Mouse (Mus musculus): ENCODE data around the gene Elk4.

DNA sequence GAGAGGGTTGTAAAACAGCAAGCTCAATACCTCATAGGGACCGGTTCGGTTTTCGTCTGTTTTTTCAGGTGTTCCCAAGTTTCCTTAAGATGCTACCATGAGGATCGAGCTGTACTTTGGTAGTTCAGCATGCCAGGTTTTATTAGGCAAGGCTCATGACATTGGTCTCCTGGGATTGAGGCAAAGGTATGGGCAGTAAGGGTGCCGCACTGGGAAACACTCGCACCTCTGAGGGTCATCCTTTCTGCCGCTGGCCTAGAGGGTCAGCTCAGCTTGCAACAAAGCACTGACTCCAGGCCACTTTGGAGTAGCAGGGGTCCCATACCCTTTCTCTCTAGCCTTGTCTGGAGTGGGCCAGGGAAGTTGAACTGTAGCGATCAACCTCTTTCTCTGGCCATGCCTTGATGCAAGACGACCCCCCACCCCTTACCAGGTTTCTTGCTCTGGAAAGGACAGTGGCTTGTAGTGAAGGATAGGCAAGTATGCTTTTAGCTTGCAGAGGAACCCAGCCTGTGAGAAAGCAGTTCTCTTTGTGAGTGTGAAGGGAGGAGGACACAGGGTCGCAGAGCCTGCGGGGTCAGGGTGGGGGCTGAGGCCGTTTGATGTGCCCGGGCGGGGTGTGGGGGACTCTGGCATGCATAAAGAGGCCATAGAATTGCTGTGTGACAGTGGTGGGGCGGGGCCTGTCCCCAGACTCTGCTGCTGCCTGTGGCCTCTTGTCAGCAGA is 35.5 kb upstream of the Elk4 start:
- TF ChIP-seq CTCF (IDR thresholded peaks at IDR 0.05; ENCODE audit: insufficient read depth, low read length) (no peak), POLR2A (IDR thresholded peaks at IDR 0.05; ENCODE audit: borderline replicate concordance, extremely low read depth, low read depth, low read length) (no peak)

All from lung, adult 2 months (tissue).